Mouse (Mus musculus): Measurements from ENCODE around the gene Btla. TPM values are rescaled to one million over a fixed set of nuclear protein-coding genes. Genes with fewer than 3 reads are reported as not detected.

The Btla gene
- total and polyA plus RNA-seq, 2 experiments: 0.31 to 0.92 TPM

DNA sequence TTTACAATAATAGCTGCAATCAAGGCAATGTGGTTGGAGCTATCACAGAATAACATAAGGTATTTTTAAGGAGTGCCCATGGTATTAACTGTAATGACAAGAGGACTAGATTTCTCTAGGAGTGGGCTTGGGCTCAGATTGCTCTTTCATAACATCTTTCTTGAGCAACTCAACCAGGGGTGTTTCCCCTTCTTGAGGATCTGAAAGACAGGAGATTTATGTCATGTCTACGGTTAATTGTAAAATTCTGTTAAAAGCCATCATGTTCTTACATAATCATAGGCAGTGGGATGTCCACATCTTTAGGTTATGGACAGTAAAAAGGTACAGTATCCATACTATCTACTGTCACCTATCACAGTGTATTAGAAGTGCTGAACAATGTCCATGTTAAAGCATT lies 7.2 kb downstream of the Btla start:
- no peak for TF ChIP-seq CTCF (IDR thresholded peaks at IDR 0.05; ENCODE audit: low read depth, low read length)
- TF ChIP-seq POLR2A (IDR thresholded peaks at IDR 0.05; ENCODE audit: extremely low read depth, insufficient read depth, low read length): no peak
- Histone ChIP-seq H3K9ac (ENCODE audit: low read depth, low read length) (no peak overlapping the region), H3K27me3 (ENCODE audit: control insufficient read depth, insufficient read depth, low read length) (no peaks in the 10 kb centered on the region), H3K36me3 (ENCODE audit: control insufficient read depth, insufficient read depth, low read length) (no peaks in the 10 kb centered on the region), H3K4me3 (ENCODE audit: insufficient read depth, low read depth, low read length) (no peak overlapping the region), H3K27ac (replicated peaks; ENCODE audit: insufficient read depth, low read depth, low read length) (no peak overlapping the region), H3K79me2 (ENCODE audit: control insufficient read depth, insufficient read depth, low read length) (no peaks in the 10 kb centered on the region), H3K4me1 (ENCODE audit: control insufficient read depth, insufficient read depth, low read length) (no peaks in the 10 kb centered on the region)
- DNase-seq (ENCODE audit: extremely low read depth, low read depth, low spot score): no peak
- 82% methylated on average over 1 of the region's 1 CpGs for WGBS

DNA sequence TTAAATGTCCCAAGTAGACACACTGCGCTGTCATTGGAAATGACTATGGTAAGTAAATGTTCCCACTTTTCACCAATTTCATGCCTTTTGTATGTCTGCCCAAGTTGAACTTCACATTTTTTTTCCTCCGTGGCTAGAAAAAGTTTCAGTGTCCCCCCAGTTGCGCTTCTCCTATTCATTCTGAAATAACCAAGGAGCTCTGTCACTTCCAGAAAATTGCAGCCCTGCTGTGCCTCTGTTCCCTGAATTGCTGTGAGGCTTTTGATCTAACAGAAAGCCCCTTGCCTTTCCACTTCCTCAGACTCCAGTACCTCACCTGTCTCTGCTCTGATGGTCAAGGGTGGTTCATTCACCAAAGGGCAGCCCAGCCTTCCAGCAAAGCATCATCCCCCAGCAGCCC lies 8.9 kb downstream of the Btla start:
- 82% methylated on average over 3 of the region's 3 CpGs for WGBS
- no peak overlapping the region for H3K27ac ChIP-seq (replicated peaks; ENCODE audit: insufficient read depth, low read depth, low read length)
- TF ChIP-seq CTCF (IDR thresholded peaks at IDR 0.05; ENCODE audit: low read depth, low read length) (no peak), POLR2A (IDR thresholded peaks at IDR 0.05; ENCODE audit: extremely low read depth, insufficient read depth, low read length) (no peak)

DNA sequence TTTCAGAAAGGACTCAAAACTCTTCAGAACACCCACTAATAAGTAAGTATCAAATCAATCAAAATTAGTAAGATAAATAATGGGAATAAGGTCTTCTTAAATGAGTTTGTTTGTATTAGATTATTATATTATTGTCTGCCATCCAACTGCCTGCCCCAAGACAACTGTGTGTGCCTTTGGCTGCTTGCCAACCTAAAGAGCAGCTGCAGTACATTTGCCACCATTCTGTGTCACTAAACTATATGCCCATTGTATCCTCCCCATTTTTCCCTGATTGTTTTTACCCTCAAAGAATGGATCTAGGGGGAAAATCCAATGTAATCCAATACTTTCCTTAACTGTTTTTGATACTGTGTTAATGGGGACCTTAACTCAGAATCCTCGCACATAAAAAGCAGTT lies 18.6 kb downstream of the Btla start:
- Histone ChIP-seq H3K27me3 (ENCODE audit: control insufficient read depth, insufficient read depth, low read length) (no peaks in the 10 kb centered on the region), H3K4me1 (ENCODE audit: control insufficient read depth, insufficient read depth, low read length) (no peaks in the 10 kb centered on the region), H3K9ac (ENCODE audit: low read depth, low read length) (no peak overlapping the region), H3K36me3 (ENCODE audit: control insufficient read depth, insufficient read depth, low read length) (no peaks in the 10 kb centered on the region), H3K27ac (replicated peaks; ENCODE audit: insufficient read depth, low read depth, low read length) (no peak overlapping the region), H3K79me2 (ENCODE audit: control insufficient read depth, insufficient read depth, low read length) (no peaks in the 10 kb centered on the region), H3K4me3 (ENCODE audit: insufficient read depth, low read depth, low read length) (no peak overlapping the region)
- DNase-seq (ENCODE audit: extremely low read depth, low read depth, low spot score): no peak
- TF ChIP-seq POLR2A (IDR thresholded peaks at IDR 0.05; ENCODE audit: extremely low read depth, insufficient read depth, low read length) (no peak), CTCF (IDR thresholded peaks at IDR 0.05; ENCODE audit: low read depth, low read length) (no peak)
- WGBS: 92% methylated on average over 1 of the region's 1 CpGs

More for the DNA sequence above, 8.9 kb downstream of the Btla start:
- Histone ChIP-seq H3K9ac (ENCODE audit: low read depth, low read length) (no peak overlapping the region), H3K27me3 (ENCODE audit: control insufficient read depth, insufficient read depth, low read length) (no peaks in the 10 kb centered on the region), H3K4me1 (ENCODE audit: control insufficient read depth, insufficient read depth, low read length) (no peaks in the 10 kb centered on the region), H3K36me3 (ENCODE audit: control insufficient read depth, insufficient read depth, low read length) (no peaks in the 10 kb centered on the region), H3K79me2 (ENCODE audit: control insufficient read depth, insufficient read depth, low read length) (no peaks in the 10 kb centered on the region), H3K4me3 (ENCODE audit: insufficient read depth, low read depth, low read length) (no peak overlapping the region)
- DNase-seq (ENCODE audit: extremely low read depth, low read depth, low spot score): no peak

DNA sequence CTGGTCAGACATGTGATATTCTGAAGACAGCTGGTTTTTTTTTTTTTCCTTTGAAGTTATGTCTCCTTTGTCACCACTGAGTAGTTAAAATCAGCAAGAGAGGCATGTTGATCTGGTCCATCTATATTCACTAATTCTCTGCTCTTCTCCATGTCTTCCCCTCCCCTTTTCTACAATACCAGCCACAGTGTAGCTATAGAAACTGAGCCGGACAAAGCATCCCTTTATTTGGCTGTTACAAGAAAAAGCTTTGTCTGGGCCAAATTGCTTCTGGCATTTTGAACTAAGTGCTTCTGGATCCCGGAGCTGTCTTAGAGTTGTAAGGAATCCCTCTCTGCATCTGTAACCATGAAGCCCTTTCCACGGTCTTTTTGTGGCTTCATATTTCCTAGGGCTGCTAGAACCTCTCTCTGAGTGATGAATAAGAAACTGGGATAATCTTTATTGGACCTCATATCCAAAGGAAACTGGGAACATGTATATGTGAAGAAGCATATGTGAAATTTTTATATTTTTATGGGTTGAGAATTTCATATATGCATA lies 20.9 kb downstream of the Btla start:
- H3K36me3 ChIP-seq (ENCODE audit: control insufficient read depth, insufficient read depth, low read length): no peaks in the 10 kb centered on the region
- H3K9ac ChIP-seq (ENCODE audit: low read depth, low read length): no peak overlapping the region
- WGBS: 85% methylated on average over 3 of the region's 3 CpGs
- H3K4me3 ChIP-seq (ENCODE audit: insufficient read depth, low read depth, low read length): no peak overlapping the region
- TF ChIP-seq POLR2A (IDR thresholded peaks at IDR 0.05; ENCODE audit: extremely low read depth, insufficient read depth, low read length) (no peak), CTCF (IDR thresholded peaks at IDR 0.05; ENCODE audit: low read depth, low read length) (no peak)
- no peaks in the 10 kb centered on the region for H3K4me1 ChIP-seq (ENCODE audit: control insufficient read depth, insufficient read depth, low read length)
- no peak for DNase-seq (ENCODE audit: extremely low read depth, low read depth, low spot score)
- no peak overlapping the region for H3K27ac ChIP-seq (replicated peaks; ENCODE audit: insufficient read depth, low read depth, low read length)
- H3K79me2 ChIP-seq (ENCODE audit: control insufficient read depth, insufficient read depth, low read length): no peaks in the 10 kb centered on the region
- H3K27me3 ChIP-seq (ENCODE audit: control insufficient read depth, insufficient read depth, low read length): no peaks in the 10 kb centered on the region

DNA sequence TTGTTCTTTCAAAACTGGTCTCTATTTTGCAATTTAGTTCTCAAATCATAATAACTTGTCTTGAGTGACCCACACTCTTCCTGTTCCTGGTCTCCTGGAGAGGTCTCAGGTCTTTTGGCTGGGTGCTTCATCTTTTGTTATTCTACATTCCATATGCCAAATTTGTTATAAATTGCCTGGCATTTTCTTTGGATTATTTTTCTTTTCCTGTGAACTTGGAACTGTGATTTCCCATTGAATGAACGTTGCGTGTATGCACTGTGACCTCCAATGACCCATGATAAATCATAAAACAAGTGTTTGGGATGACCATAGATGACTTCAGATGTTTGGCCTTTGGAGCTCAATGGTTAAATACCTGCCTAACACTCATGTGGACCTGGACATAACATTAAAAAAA lies 25.6 kb downstream of the Btla start:
- H3K27me3 ChIP-seq (ENCODE audit: control insufficient read depth, insufficient read depth, low read length): no peaks in the 10 kb centered on the region
- 63% methylated on average over 2 of the region's 2 CpGs for WGBS
- H3K4me3 ChIP-seq (ENCODE audit: insufficient read depth, low read depth, low read length): no peak overlapping the region
- H3K4me1 ChIP-seq (ENCODE audit: control insufficient read depth, insufficient read depth, low read length): no peaks in the 10 kb centered on the region
- no peak overlapping the region for H3K27ac ChIP-seq (replicated peaks; ENCODE audit: insufficient read depth, low read depth, low read length)
- no peak overlapping the region for H3K9ac ChIP-seq (ENCODE audit: low read depth, low read length)
- no peaks in the 10 kb centered on the region for H3K36me3 ChIP-seq (ENCODE audit: control insufficient read depth, insufficient read depth, low read length)
- TF ChIP-seq CTCF (IDR thresholded peaks at IDR 0.05; ENCODE audit: low read depth, low read length): no peak
- no peak for TF ChIP-seq POLR2A (IDR thresholded peaks at IDR 0.05; ENCODE audit: extremely low read depth, insufficient read depth, low read length)
- no peaks in the 10 kb centered on the region for H3K79me2 ChIP-seq (ENCODE audit: control insufficient read depth, insufficient read depth, low read length)
- DNase-seq (ENCODE audit: extremely low read depth, low read depth, low spot score): no peak

DNA sequence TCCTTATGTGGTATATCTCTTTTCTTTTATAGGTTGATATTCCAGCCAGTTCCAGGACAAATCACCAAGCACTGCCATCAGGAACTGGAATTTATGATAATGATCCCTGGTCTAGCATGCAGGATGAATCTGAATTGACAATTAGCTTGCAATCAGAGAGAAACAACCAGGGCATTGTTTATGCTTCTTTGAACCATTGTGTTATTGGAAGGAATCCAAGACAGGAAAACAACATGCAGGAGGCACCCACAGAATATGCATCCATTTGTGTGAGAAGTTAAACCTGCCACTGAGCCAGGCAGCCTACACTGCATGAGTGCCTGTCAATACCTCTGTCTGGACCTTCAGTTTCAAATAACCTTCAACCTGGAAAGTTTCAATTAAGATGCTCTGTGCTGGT lies 26.2 kb downstream of the Btla start:
- Histone ChIP-seq H3K79me2 (ENCODE audit: control insufficient read depth, insufficient read depth, low read length) (no peaks in the 10 kb centered on the region), H3K36me3 (ENCODE audit: control insufficient read depth, insufficient read depth, low read length) (no peaks in the 10 kb centered on the region), H3K9ac (ENCODE audit: low read depth, low read length) (no peak overlapping the region), H3K4me3 (ENCODE audit: insufficient read depth, low read depth, low read length) (no peak overlapping the region), H3K27me3 (ENCODE audit: control insufficient read depth, insufficient read depth, low read length) (no peaks in the 10 kb centered on the region), H3K27ac (replicated peaks; ENCODE audit: insufficient read depth, low read depth, low read length) (no peak overlapping the region), H3K4me1 (ENCODE audit: control insufficient read depth, insufficient read depth, low read length) (no peaks in the 10 kb centered on the region)
- TF ChIP-seq CTCF (IDR thresholded peaks at IDR 0.05; ENCODE audit: low read depth, low read length): no peak
- TF ChIP-seq POLR2A (IDR thresholded peaks at IDR 0.05; ENCODE audit: extremely low read depth, insufficient read depth, low read length): no peak
- DNase-seq (ENCODE audit: extremely low read depth, low read depth, low spot score): no peak
